Mouse (Mus musculus) heart, embryonic 11.5 days (tissue): ENCODE data around the gene Kcnj10. TPM values are rescaled to one million over a fixed set of nuclear protein-coding genes. Genes with fewer than 3 reads are reported as not detected.
A peak's percentile ranks its signal among the peaks of the same experiment; 100 is the strongest.

Experiments
- ATAC-seq: fragments of 200-750 bp; cut with Nextera tagmentation; replicated peaks from 2 replicates; pipeline ENCODE4 v1.8.0; 2017; ENCODE audit warnings: moderate library complexity; ENCODE audit not compliant: insufficient number of reproducible peaks, low FRiP score, low TSS enrichment
- H3K27ac ChIP-seq: fragments of 300-500 bp; sonication (generic); 2 replicates; pipeline ENCODE4 v1.5.1; 2014; ENCODE audit warnings: mild to moderate bottlenecking, low read depth, low read length
- H3K27me3 ChIP-seq: fragments of 300-500 bp; sonication (generic); 2 replicates; pipeline ENCODE4 v1.6.1; 2014; ENCODE audit warnings: mild to moderate bottlenecking, low read length, mixed read lengths; ENCODE audit not compliant: control insufficient read depth, insufficient read depth
- H3K36me3 ChIP-seq: fragments of 300-500 bp; sonication (generic); 2 replicates; pipeline ENCODE4 v1.6.1; 2014; ENCODE audit warnings: mild to moderate bottlenecking, low read length, moderate library complexity, mixed read lengths; ENCODE audit not compliant: control insufficient read depth, insufficient read depth
- H3K4me1 ChIP-seq: fragments of 300-500 bp; sonication (generic); 2 replicates; pipeline ENCODE4 v1.6.1; 2014; ENCODE audit warnings: low read length; ENCODE audit not compliant: control insufficient read depth, insufficient read depth
- H3K4me2 ChIP-seq: fragments of 300-500 bp; sonication (generic); 2 replicates; pipeline ENCODE4 v1.6.1; 2014; ENCODE audit warnings: mild to moderate bottlenecking, moderate library complexity
- H3K4me3 ChIP-seq: fragments of 300-500 bp; sonication (generic); 2 replicates; pipeline ENCODE4 v1.5.1; 2014; ENCODE audit warnings: low read depth, low read length
- H3K9ac ChIP-seq: fragments of 300-500 bp; sonication (generic); 2 replicates; pipeline ENCODE4 v1.6.1; 2014; ENCODE audit warnings: mild to moderate bottlenecking, low read depth, low read length, moderate library complexity
- H3K9me3 ChIP-seq: fragments of 300-500 bp; sonication (generic); replicated peaks from 2 replicates; pipeline ENCODE4 v1.6.1; 2016; ENCODE audit warnings: low read length; ENCODE audit not compliant: control insufficient read depth
- WGBS: fragments of 180-500 bp; shearing (Covaris S2); extraction: QIAGEN DNeasy Blood & Tissue Kit; methylation state at CpG from one replicate; pipeline ENCODE4 v1.1.7; 2014; ENCODE audit not compliant: insufficient replicate concordance; 5-methylcytosine and 5-hydroxymethylcytosine counted together
- polyA plus RNA-seq: library from polyadenylated mRNA; unstranded; fragments of >200 nt; fragmentation: Nextera tagmentation; extraction: Ambion mirVana; gene quantifications from 2 replicates; pipeline ENCODE4 v1.2.1, GENCODE M21; 2014

Gene Kcnj10
- 0.09 TPM in 1 of 2 replicates, not detected in the other for polyA plus RNA-seq

DNA sequence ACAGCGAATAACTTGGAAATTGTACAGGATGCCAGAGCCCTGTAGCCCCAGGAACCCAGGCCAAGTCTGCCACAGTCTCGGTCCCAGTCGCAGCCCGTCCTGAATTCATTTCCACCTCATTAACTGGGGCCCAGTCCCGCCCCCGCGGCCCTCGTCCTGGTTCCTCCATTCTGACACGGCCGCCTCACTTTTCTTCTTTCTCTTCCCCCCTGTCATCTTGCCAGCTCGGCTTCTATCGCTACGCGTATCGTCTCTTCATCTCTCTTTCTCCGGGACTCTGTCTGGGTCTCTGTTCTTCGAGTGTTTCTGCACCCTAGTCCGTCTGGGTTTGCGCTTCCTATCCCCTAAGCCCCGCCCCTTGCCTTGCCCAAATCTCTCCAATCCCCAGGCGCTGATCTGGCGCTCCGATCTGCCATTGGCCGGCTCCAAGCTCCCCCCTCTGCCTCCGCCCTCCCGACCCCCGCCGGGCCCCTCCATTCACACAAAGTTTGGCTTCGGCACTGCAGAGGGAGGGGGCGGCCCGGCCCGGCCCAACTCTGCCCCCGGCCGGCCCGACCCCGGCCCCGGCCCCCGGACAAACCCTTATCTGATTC is at the start of gene Kcnj10:
Gene Kcnj10, plus strand, starts transcription at position 482 of the 593 bp plus-strand sequence.
- no peak within 1 kb of the TSS for H3K27ac ChIP-seq
- H3K9me3 ChIP-seq, result no peaks in the 10 kb centered on the region
- no peak within 1 kb of the TSS for H3K9ac ChIP-seq
- peaks cover 51% of the 10 kb centered on the region for H3K27me3 ChIP-seq
- WGBS, result 2% methylated on average over 38 of the region's 38 CpGs
- 0 out of 2 replicates have a peak, but pooled peaks cover 5% of the 10 kb centered on the region for H3K4me1 ChIP-seq
- H3K4me2 ChIP-seq, result peak within 1 kb of the TSS; percentile 77
- H3K4me3 ChIP-seq, result peak within 1 kb of the TSS; percentile 41
- peak; percentile 79 for ATAC-seq
- H3K36me3 ChIP-seq, result no peaks in the 10 kb centered on the region

GRCm38 (mm10) chr1:172292880-172293279 is 48.1 kb upstream of the Kcnj10 start:
- Histone ChIP-seq H3K4me1 (peaks cover 19% of the 10 kb centered on the region), H3K36me3 (peaks cover 4% of the 10 kb centered on the region; the same call in 1 of the 2 replicates), H3K9ac (no peak overlapping the region), H3K27me3 (no peaks in the 10 kb centered on the region), H3K27ac (no peak overlapping the region), H3K4me3 (no peak overlapping the region), H3K9me3 (no peaks in the 10 kb centered on the region), H3K4me2 (no peak overlapping the region)
- ATAC-seq, result no peak
- WGBS, result 88% methylated on average over 2 of the region's 2 CpGs

GRCm38 (mm10) chr1:172293449-172293848 is 47.6 kb upstream of the Kcnj10 start:
- Histone ChIP-seq H3K9me3 (no peaks in the 10 kb centered on the region), H3K4me3 (no peak overlapping the region), H3K4me1 (peaks cover 25% of the 10 kb centered on the region), H3K27me3 (no peaks in the 10 kb centered on the region), H3K9ac (no peak overlapping the region), H3K36me3 (peaks cover 4% of the 10 kb centered on the region; the same call in 1 of the 2 replicates), H3K27ac (no peak overlapping the region), H3K4me2 (no peak overlapping the region)
- 79% methylated on average over 11 of the region's 11 CpGs for WGBS
- no peak for ATAC-seq

GRCm38 (mm10) chr1:172295751-172296197 is 45.2 kb upstream of the Kcnj10 start:
- H3K4me3 ChIP-seq, result no peak overlapping the region
- H3K27me3 ChIP-seq, result no peaks in the 10 kb centered on the region
- H3K9me3 ChIP-seq, result no peaks in the 10 kb centered on the region
- H3K4me1 ChIP-seq, result peaks cover 41% of the 10 kb centered on the region
- H3K27ac ChIP-seq, result no peak overlapping the region
- 41% methylated on average over 4 of the region's 4 CpGs for WGBS
- no peaks in the 10 kb centered on the region; the same call in 1 of the 2 replicates for H3K36me3 ChIP-seq
- H3K9ac ChIP-seq, result peak overlapping the region; percentile 40
- H3K4me2 ChIP-seq, result peak overlapping the region; percentile 68
- ATAC-seq, result no peak

- 75% methylated on average over 6 of the region's 6 CpGs for WGBS
- H3K27ac ChIP-seq, result peak overlapping the region; percentile 79; the same call in 1 of the 2 replicates
- H3K4me3 ChIP-seq, result peak overlapping the region; percentile 42
- peaks cover 46% of the 10 kb centered on the region for H3K4me1 ChIP-seq
- peak overlapping the region; percentile 75 for H3K9ac ChIP-seq
- peak overlapping the region; percentile 68 for H3K4me2 ChIP-seq
- H3K36me3 ChIP-seq, result no peaks in the 10 kb centered on the region
- no peaks in the 10 kb centered on the region for H3K27me3 ChIP-seq
- no peaks in the 10 kb centered on the region for H3K9me3 ChIP-seq
- no peak for ATAC-seq
Measured at GRCm38 (mm10) chr1:172296816-172297510, 44.0 kb upstream of the Kcnj10 start.

DNA sequence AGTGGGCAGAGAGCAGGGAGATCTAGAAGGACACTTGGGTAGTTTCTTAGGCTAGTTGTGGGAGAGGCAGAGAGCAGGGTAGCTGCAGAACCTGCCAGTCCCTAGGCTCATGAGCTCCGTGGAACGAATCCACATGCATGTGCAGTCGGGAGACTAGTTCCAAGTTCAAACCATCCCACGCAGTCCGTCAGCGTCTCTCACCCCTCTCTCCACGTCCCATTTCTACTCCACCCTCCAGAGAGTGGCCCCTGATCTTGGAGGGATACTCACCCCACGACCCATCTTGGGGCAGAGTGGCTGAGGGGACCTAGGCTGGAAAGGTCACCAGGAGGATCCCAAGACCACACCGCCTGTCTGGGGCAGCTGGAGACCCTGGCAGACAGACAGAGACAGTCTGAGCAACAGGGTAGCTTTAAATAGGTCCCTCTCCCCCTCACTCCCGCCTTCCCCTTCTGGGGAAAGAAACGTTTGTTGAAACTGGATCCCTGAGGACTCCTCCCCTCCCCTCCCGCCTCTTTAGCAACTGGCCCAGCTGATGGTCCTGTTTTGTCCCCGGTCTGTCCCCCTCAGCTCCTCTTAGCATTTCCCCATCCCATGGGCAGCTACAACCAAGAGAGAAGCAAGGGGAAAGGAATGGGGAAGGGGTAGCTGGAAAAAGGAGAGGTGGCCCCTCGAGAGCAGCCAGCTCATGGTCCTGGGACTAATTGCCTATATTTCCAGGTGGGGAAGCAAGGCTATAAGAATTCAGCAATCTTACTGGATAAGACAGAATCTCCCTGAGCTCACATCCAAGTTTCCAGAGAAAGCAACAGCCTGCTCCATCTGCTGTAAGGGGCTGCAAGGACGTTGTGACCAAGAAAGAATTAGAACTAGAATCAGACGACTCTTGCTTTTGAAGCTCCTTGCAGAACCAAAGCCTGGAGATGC is 43.1 kb upstream of the Kcnj10 start, which contains the start of gene Atp1a2:
Gene Atp1a2, minus strand, starts transcription at position 454 of the 927 bp plus-strand sequence.
- peak within 1 kb of the TSS; percentile 75 for H3K9ac ChIP-seq
- peaks cover 52% of the 10 kb centered on the region for H3K4me1 ChIP-seq
- H3K36me3 ChIP-seq, result no peaks in the 10 kb centered on the region
- H3K4me2 ChIP-seq, result peak within 1 kb of the TSS; percentile 68
- H3K27ac ChIP-seq, result peak within 1 kb of the TSS; percentile 79
- ATAC-seq, result peak; percentile 32; the same call in 1 of the 2 replicates
- H3K4me3 ChIP-seq, result peak within 1 kb of the TSS; percentile 42
- 6% methylated on average over 16 of the region's 16 CpGs for WGBS
- H3K27me3 ChIP-seq, result no peaks in the 10 kb centered on the region
- no peaks in the 10 kb centered on the region for H3K9me3 ChIP-seq

DNA sequence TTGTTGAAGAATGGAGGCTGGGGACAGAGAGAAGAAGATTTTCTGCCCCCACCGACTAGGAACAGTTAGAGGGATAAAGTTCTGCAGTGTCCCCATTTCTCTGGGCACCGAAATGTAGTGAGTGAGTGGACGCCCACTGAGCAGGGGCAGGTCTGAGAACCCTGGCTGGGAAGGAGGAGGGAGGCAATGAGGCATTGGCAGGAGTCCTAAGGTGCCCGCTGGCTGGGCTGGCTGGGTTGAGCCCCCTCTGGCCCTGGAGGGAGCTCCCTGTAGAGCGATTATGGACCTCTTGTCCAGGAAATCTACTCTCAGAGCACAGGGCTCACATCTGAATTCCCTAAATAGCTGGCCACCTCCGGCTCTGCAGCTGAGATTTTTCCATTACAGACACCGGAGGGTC is 41.5 kb upstream of the Kcnj10 start:
- peak overlapping the region; percentile 48 for H3K27ac ChIP-seq
- H3K36me3 ChIP-seq, result no peaks in the 10 kb centered on the region
- WGBS, result 34% methylated on average over 7 of the region's 7 CpGs
- peaks cover 56% of the 10 kb centered on the region for H3K4me1 ChIP-seq
- H3K27me3 ChIP-seq, result no peaks in the 10 kb centered on the region
- no peak overlapping the region for H3K9ac ChIP-seq
- no peaks in the 10 kb centered on the region for H3K9me3 ChIP-seq
- H3K4me2 ChIP-seq, result no peak overlapping the region
- no peak for ATAC-seq
- no peak overlapping the region for H3K4me3 ChIP-seq

DNA sequence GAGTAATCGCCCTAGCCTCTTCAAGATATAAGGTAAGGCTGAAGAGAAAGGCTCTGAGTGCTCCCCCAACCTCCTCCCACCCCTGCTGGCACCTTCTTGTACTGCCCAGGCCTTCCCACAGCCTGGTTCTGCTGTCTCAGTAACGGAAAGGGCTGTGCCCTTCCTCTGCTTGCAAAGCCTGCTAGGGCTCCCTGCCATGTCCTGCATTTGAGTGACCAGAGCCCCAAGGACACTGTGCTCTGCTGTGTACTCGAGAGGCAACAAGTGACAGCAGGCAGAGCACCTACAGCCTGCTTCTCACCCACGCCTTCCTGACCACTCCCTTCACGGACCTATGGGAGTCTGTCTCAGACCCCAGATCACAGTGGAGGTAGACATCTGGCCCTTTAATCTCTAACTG is 40.8 kb upstream of the Kcnj10 start:
- H3K9ac ChIP-seq, result peak overlapping the region; percentile 3; the same call in 1 of the 2 replicates
- H3K9me3 ChIP-seq, result no peaks in the 10 kb centered on the region
- H3K4me1 ChIP-seq, result peaks cover 58% of the 10 kb centered on the region
- no peak for ATAC-seq
- 45% methylated on average over 5 of the region's 5 CpGs for WGBS
- no peaks in the 10 kb centered on the region for H3K36me3 ChIP-seq
- H3K4me2 ChIP-seq, result no peak overlapping the region
- no peak overlapping the region for H3K4me3 ChIP-seq
- H3K27me3 ChIP-seq, result no peaks in the 10 kb centered on the region
- peak overlapping the region; percentile 48 for H3K27ac ChIP-seq
